Mouse (Mus musculus) liver (tissue): ENCODE results near the gene Pls1.

Experiments used
- DNase-seq: peaks from one replicate; pipeline ENCODE4 v3.0.0-alpha.2; 2020; ENCODE audit warnings: mixed read lengths

The Pls1 gene

DNA sequence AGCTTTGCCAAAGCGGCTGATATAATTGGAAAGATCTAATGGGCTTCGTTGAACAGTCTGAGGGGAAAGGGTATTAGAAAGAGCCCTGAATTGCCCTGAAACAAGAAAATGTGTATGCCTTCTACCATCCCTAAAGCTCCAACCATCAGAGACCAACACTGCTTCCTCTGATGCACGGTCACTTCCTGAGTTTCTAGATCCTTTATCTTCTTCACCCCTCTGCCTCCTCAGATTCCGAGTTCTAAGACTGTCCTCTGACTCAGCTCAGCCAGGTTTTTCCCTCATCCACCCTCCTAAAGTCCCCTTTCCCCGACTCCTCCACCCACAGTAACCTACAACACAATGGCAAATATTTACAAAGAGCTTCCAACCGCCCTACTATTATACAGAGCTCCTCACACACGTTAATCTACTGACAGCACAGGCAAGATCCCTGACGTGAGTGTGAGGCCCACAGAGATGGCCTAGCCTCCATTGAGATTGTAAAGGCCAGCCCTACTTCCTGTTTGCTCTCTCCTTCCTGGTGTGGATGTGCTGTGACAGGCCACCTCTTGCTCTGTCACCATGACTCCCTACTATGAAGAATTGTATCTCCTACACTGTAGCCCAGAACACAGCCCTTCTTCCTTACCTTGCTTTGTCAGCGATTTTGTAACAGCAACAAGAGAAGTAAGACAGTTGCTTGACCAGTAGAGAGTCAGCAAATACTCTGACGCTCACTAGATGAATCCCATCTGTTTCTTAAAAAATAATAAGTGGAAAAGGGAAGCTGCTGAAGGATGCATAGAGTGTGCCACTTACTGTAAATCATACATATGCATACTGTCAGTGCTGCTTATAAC, 43.3 kb downstream of the Pls1 start:
- DNase-seq: no peak

DNA sequence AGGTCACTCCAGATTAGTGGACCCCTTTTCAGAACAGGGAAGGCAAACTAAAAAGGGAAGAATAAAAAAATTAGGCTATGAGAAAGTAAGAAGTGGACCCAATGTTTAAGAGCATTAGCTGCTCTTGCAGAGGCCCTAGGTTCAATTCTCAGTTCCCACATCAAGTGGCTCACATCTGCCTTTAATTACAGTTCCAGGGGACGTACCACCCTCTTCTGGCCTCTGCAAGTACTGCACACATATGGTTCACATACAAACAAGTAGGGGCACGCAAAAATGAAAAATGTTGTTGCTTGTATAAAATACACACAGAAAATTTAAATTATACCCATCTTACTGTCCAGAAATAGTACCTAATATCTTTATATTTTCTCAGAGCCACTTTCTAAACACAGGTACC, 48.8 kb downstream of the Pls1 start:
- no peak for DNase-seq

DNA sequence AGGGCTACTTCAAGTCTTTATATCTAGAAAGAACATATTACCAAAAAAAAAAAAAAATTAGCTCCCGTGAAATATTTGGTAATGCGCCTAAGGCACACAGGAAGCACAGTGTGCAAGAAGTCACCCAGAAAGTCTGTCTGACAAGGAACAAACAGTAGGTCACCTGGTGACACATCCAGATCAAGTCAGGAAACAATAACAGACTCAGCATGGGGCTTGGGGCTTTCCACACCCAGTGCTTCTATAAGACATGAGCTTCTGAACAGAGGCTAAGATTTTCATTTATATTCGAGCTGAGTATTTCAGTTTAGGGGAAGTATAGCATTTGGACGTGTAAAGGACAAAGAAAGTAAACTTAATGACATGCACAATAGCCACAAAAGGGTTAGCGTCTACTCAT, 49.3 kb downstream of the Pls1 start:
- DNase-seq: no peak

DNA sequence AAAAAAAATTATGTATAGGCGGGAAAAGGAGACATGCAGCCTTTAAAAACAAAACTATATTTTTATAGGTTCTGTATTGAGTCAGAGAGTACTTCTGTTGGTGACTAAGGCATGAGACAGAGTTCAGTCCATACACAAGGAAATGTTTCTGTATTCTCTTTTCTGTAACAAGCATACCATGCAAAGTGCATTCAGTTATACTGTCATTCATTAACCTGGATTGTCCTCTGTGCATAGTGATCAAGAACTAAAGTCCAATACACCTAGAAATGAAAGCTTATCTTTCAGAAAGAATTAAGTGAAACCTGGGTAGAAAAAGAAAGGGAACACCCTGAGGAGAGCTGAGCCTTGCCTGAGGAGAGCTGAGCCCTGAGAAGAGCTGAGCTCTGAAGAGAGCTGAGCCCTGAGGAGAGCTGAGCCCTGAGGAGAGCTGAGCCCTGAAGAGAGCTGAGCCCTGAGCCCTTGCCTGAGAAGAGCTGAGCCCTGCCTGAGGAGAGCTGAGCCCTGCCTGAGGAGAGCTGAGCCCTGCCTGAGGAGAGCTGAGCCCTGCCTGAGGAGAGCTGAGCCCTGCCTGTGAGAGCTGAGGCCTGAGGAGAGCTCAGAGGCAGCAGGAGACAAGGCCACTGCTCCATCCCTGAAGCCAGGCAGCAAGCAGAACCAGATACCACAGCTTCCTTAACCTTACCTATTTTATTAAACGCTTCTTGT, 49.9 kb downstream of the Pls1 start:
- no peak for DNase-seq

DNA sequence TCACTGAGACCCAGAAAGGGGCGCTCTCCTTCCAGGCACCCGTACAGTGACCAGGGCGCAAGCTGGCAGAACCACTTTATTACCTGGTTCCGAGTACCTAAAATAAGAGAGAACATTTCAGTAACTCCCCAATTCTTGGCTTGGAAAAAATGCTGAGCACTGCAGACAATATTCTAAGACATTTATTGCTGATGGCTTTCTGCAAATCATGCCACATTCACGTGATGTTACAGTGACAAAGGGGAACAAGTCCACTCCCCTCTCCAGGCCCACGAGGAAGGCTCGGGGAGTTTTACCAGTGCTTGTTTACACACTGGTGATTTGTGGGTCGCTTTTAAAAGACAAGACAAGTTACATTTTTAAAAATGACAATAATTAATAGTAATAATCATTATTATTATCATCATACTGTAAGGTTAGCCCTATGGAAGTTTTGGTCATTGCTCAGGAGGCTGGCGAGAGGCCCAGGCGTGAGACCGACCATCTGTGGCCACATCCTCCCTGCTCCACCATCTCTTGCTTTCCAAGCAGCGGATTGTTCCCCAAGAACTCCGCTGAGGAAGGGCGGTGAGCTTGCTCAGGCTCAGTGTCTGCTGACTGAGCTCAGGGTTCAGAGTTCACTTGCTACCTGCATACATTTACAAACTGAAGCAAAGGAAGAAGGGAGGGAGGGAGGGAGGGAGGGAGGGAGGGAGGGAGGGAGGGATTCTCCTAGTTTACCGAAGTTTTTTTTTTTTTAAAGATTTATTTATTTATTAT, 50.9 kb downstream of the Pls1 start:
- no peak for DNase-seq

GRCm38 (mm10) chr9:95784888-95785511, 60.1 kb downstream of the Pls1 start:
- DNase-seq: no peak

DNA sequence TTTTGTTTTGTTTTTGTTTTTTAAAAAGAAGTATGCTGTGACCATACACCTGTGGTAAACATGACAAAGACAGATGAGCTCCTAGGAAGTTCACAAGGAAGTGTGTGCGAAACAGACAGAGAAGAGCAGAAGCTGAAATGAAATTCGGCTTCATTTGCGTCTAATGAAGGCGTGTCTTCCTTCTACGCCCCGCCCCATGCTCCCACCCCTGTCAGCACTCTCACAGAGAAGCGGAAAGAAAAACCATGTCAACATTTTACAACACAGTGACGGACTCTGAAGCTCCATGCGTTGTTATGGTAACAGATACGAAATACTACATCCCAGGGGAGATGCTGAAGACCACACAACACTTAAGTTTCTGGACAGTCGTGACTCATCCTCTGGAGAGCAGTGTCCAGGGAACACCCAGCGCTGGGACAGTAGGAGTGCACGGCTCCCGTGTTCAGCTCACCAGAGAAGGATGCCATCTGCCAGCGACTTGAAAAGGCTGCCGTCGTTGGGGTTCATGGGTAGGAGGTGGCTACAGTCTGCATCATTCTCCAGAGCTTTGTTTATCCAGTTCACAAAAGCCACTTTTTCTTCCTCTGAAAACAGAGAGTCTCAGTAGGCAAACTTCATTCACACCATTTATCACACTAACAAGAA, 61.3 kb downstream of the Pls1 start:
- DNase-seq: no peak

DNA sequence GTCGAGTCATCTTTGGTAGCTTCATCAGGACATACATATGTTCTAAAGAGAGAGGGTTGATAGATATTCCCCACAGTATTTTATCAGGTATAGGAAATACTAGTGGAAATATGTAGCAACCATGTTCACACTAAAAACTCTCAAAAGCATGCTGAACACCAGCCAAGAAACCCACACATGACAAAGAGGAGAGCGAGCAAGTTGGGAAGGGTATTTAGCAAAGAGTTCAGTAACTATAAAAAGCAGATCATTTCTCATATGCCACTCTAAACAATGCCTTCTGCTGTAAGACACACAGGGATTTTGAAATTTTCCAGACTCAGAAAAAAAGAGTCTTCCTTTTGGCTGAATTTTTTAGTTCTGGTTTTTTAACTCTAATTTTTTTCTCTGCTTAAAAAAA, 73.4 kb downstream of the Pls1 start:
- DNase-seq: no peak

DNA sequence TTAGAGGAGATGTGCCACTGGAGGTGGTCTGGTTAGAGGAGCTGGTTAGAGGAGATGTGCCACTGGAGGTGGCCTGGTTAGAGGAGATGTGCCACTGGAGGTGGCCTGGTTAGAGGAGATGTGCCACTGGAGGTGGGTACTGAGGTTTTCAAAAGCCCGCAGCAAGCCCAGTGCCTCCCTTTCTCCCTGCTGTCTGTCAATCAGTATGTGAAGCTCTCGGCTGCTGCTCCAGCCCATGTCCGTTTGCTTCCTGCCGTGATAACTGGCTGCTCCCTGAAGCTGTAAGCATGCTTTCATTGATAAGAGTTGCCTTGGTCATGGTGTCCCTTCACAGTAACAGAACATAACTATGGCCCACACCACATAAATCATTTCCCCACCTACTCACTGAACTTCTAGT, 81.9 kb downstream of the Pls1 start:
- DNase-seq: no peak

- no peak for DNase-seq
Measured at GRCm38 (mm10) chr9:95762228-95762627, 82.9 kb downstream of the Pls1 start.

- no peak for DNase-seq
Measured at GRCm38 (mm10) chr9:95761381-95761780, 83.7 kb downstream of the Pls1 start.

GRCm38 (mm10) chr9:95750746-95751145, 94.4 kb downstream of the Pls1 start:
- DNase-seq: no peak

DNA sequence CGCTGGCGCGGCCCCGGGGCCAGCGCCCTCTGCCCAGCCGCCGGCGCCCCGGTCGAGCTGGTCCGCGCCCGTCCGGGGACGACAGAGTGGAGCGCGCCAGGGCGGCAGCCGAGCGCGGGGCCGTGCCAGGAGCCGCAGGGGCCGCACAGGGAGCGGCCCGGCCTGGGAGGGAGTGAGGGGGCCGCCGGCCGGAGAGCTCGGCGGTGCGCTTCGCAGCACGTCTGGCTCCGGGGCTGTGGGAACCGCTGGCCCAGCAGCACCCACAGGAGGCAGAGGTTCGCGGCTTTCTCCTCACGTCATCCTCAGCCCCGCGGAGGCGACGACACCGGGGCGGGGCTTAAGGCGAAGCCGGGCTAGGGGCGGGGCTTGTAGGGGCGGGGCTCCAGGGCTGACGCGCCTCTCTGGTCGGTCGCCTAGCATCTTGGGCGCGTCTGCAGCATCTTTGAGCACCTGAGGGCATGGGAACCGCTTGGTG, 95.0 kb downstream of the Pls1 start, which contains the start of gene Trpc1:
Trpc1 (minus strand) TSS at position 339 of the 475 bp plus-strand sequence.
- peak; percentile 88 for DNase-seq

GRCm38 (mm10) chr9:95749461-95749928, 95.6 kb downstream of the Pls1 start:
- DNase-seq: no peak

GRCm38 (mm10) chr9:95747298-95747697, 97.8 kb downstream of the Pls1 start:
- no peak for DNase-seq

- DNase-seq: peak; percentile 9
Measured at GRCm38 (mm10) chr9:95744845-95745613, 100.1 kb downstream of the Pls1 start.

- no peak for DNase-seq
Measured at GRCm38 (mm10) chr9:95736238-95736637, 108.9 kb downstream of the Pls1 start.

- no peak for DNase-seq
Measured at GRCm38 (mm10) chr9:95712574-95712973, 132.5 kb downstream of the Pls1 start.

DNA sequence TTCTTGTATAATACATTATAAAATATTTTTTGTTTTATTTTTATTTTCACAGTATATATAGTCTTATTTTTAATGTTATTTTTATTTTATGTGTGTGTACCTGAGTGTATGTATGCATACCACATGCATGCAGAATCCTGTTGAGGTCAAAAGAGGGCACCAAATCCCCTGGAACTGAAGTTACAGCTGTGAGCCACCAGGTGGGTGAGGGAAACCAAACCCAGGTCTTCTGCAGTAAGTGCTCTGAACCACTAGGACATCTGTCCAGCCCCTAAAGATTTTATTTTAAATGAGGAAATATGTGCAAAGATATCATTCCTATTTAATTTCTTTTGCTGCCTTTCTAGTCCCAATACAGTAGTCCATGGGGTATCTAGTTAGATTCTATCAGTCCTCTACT, 136.2 kb downstream of the Pls1 start:
- no peak for DNase-seq

DNA sequence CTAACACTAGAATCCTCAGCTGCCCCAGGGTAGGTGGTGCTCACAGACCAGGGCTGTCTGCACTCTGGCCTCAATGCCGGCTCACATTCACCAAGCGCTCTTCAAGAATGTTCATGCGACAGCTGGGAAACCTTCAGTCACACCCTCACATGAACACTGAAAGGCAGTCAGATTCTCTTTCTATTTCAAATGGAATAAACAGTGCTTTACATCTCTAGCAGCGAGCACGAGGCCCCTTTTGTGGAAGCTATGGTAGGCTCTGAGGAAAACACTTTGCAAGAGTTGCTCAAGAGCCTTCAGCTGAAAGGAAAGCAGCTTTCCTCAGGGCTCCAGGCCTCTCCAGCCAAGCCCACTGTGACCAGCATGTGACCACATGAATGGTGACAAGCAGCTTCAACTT, 139.7 kb downstream of the Pls1 start:
- no peak for DNase-seq

DNA sequence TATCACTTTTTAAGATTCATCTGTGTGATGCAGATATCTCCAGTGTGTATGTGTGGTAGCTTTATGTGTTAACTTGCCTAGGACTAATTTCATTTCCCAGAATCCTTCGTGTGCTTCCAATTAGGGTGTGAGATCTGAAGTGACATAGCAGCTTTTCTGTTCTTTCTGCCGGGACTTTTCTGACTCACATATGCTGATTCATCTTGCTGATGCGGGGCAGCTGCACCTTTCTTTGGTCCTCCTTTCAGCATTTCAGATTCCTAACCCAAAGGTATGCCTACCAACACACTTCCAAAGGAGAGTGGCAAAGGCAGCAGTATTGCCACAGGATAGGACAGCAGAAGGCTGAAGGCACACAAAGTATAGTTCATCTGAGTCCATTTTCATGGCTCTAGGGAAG, 141.0 kb downstream of the Pls1 start:
- no peak for DNase-seq
